Mouse (Mus musculus): ENCODE results near the gene Large1. TPM values are rescaled to one million over a fixed set of nuclear protein-coding genes. Genes with fewer than 3 reads are reported as not detected.

Large1 gene
- polyA plus RNA-seq, 1 experiment = 10.8 TPM

- no peak for DNase-seq
- no peak overlapping the region for H3K4me3 ChIP-seq (replicated peaks; ENCODE audit: extremely low read depth, low read depth, low read length)
- peaks cover 2% of the 10 kb centered on the region; the same call in 1 of the 2 replicates for H3K4me1 ChIP-seq (ENCODE audit: control insufficient read depth, insufficient read depth, low read length)
Measured at GRCm38 (mm10) chr8:73270991-73271390, 82.3 kb downstream of the Large1 start.

DNA sequence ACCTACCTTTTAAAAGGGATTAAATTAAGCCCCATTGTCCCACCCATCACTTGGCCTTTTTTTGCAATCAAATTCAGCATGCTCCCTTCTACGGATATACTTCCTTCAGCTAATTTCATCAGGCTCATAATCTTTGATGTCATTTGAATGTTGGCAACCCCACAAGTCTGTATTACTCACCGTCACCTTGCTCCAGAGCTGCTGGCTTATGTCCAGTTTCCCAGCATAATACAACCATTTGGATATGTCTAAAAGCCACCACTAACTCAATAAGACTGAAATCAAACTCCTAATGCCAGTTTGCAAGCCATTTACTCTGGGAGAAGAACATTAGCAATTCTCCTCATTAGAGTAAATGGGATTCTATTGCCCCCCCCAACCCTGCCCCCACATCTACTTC, 95.4 kb downstream of the Large1 start:
- no peak for DNase-seq
- TF ChIP-seq POLR2A (IDR thresholded peaks at IDR 0.05; ENCODE audit: borderline replicate concordance, extremely low read depth, low read depth, low read length) (no peak), CTCF (IDR thresholded peaks at IDR 0.05; ENCODE audit: insufficient read depth, low read length) (no peak)
- no peak overlapping the region for H3K4me3 ChIP-seq (replicated peaks; ENCODE audit: extremely low read depth, low read depth, low read length)
- WGBS = 22% methylated on average over 2 of the region's 2 CpGs
- H3K4me1 ChIP-seq (ENCODE audit: control insufficient read depth, insufficient read depth, low read length) = no peaks in the 10 kb centered on the region

More at GRCm38 (mm10) chr8:73270991-73271390, 82.3 kb downstream of the Large1 start:
- TF ChIP-seq CTCF (IDR thresholded peaks at IDR 0.05; ENCODE audit: insufficient read depth, low read length) = no peak
- TF ChIP-seq POLR2A (IDR thresholded peaks at IDR 0.05; ENCODE audit: borderline replicate concordance, extremely low read depth, low read depth, low read length) = no peak

GRCm38 (mm10) chr8:73244186-73244585, 109.2 kb downstream of the Large1 start:
- no peak for DNase-seq
- H3K4me3 ChIP-seq (replicated peaks; ENCODE audit: extremely low read depth, low read depth, low read length) = no peak overlapping the region
- WGBS = 95% methylated on average over 3 of the region's 3 CpGs
- H3K4me1 ChIP-seq (ENCODE audit: control insufficient read depth, insufficient read depth, low read length) = no peaks in the 10 kb centered on the region
- TF ChIP-seq POLR2A (IDR thresholded peaks at IDR 0.05; ENCODE audit: borderline replicate concordance, extremely low read depth, low read depth, low read length) (no peak), CTCF (IDR thresholded peaks at IDR 0.05; ENCODE audit: insufficient read depth, low read length) (no peak)

DNA sequence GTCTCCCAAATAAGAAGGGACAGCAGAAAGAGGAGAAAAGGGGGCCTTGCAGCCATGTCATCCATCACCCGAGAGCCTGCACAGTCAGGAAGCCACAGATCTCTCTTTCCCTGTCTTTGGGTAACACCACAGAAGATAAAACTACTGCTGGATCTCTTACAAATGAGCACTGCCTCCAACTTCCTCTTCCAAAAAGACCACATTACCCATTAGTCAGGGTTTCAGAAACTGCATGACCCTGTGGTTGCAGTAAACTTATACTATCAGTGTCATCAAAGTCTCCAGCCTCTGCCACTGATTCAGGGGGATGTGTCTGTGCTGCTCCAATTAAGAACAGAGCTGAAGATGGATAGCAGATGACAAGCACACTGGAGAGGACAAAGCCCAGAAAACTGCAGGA, 111.3 kb downstream of the Large1 start:
- WGBS = 65% methylated on average over 1 of the region's 1 CpGs

DNA sequence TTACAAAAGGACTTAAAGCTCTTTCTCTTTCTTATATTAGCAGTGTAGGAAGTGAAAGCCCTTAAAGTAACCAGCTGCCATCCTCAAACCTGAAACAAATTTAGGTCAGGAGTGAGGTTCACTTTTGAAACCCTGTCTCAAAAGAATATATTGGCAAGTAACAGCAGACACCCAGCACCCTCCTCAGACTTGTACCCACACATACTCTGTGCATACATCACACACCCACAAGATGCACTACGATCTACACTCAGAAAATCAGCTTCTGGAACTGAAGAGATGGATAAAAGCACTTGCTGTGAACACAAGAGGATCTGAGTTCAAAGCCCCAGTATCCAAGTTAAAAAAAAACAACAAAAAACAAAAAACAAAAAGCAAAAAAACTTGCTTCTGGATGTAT, 119.1 kb downstream of the Large1 start:
- WGBS = 90% methylated on average over 1 of the region's 1 CpGs
- no peak for DNase-seq
- TF ChIP-seq CTCF (IDR thresholded peaks at IDR 0.05; ENCODE audit: insufficient read depth, low read length) (no peak), POLR2A (IDR thresholded peaks at IDR 0.05; ENCODE audit: borderline replicate concordance, extremely low read depth, low read depth, low read length) (no peak)
- Histone ChIP-seq H3K4me3 (replicated peaks; ENCODE audit: extremely low read depth, low read depth, low read length) (no peak overlapping the region), H3K4me1 (ENCODE audit: control insufficient read depth, insufficient read depth, low read length) (no peaks in the 10 kb centered on the region)

More for the DNA sequence above, 111.3 kb downstream of the Large1 start:
- TF ChIP-seq POLR2A (IDR thresholded peaks at IDR 0.05; ENCODE audit: borderline replicate concordance, extremely low read depth, low read depth, low read length) = no peak
- no peak for TF ChIP-seq CTCF (IDR thresholded peaks at IDR 0.05; ENCODE audit: insufficient read depth, low read length)
- H3K4me1 ChIP-seq (ENCODE audit: control insufficient read depth, insufficient read depth, low read length) = no peaks in the 10 kb centered on the region
- DNase-seq = no peak
- no peak overlapping the region for H3K4me3 ChIP-seq (replicated peaks; ENCODE audit: extremely low read depth, low read depth, low read length)

DNA sequence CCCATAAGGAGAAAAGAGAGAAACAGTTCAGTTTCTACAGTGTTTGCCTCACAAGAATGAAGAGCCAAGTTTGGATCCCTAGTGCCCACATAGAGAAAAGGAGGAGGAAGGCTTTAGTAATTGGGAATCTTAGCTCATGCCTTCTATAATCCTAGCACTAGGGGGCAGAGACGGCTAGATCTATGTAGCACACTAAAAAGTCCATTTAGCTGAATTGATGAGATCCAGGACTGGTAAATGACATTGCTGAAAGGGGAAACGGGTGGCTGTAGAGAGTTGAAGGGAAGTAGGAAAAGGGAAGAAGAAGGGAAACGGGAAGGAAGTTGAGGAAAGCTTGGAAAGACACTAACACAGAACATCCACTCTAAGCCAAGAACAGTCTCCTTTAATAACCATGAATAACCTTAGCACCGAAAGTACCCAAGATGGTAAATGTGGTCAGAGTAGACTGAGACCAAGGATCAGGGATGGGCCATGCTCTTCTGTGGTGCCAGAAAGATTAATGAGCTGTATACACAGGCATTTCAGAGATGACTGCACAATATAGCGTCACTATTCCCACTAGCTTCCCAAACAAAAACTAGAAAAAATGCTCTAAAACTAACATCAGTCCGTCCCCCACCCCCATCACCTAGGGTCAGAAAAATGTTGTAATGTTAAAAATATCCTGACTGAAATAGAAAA, 119.8 kb downstream of the Large1 start:
- 41% methylated on average over 6 of the region's 6 CpGs for WGBS
- H3K4me3 ChIP-seq (replicated peaks; ENCODE audit: extremely low read depth, low read depth, low read length) = no peak overlapping the region
- no peak for TF ChIP-seq CTCF (IDR thresholded peaks at IDR 0.05; ENCODE audit: insufficient read depth, low read length)
- TF ChIP-seq POLR2A (IDR thresholded peaks at IDR 0.05; ENCODE audit: borderline replicate concordance, extremely low read depth, low read depth, low read length) = no peak
- no peak for DNase-seq
- 0 out of 2 replicates have a peak, but pooled peaks cover 3% of the 10 kb centered on the region for H3K4me1 ChIP-seq (ENCODE audit: control insufficient read depth, insufficient read depth, low read length)

GRCm38 (mm10) chr8:73226841-73227240, 126.5 kb downstream of the Large1 start:
- TF ChIP-seq CTCF (IDR thresholded peaks at IDR 0.05; ENCODE audit: insufficient read depth, low read length) (no peak), POLR2A (IDR thresholded peaks at IDR 0.05; ENCODE audit: borderline replicate concordance, extremely low read depth, low read depth, low read length) (no peak)
- no peak overlapping the region for H3K4me3 ChIP-seq (replicated peaks; ENCODE audit: extremely low read depth, low read depth, low read length)
- 68% methylated on average over 3 of the region's 3 CpGs for WGBS
- 0 out of 2 replicates have a peak, but pooled peaks cover 3% of the 10 kb centered on the region for H3K4me1 ChIP-seq (ENCODE audit: control insufficient read depth, insufficient read depth, low read length)
- DNase-seq = no peak

DNA sequence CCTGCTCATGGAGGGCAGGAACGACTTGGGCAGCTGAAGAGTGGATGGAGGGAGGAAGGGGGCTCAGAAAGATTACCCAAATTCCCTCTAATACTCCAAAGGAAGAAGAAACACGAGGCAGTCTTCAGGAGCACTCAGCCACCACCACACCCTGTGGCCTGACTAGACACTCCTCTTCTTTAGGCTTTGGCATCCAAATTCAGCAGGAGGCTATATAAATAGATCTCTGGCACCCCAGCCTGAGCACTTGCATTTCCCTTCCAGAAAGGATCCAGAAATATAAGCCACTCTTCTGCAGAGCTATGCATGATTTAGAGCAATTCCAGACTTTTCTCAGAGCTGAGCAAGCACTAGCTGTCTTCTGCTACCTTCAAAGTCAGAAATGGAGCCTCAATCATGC, 127.7 kb downstream of the Large1 start:
- 54% methylated on average over 2 of the region's 2 CpGs for WGBS
- no peak for DNase-seq
- TF ChIP-seq POLR2A (IDR thresholded peaks at IDR 0.05; ENCODE audit: borderline replicate concordance, extremely low read depth, low read depth, low read length) (no peak), CTCF (IDR thresholded peaks at IDR 0.05; ENCODE audit: insufficient read depth, low read length) (no peak)

DNA sequence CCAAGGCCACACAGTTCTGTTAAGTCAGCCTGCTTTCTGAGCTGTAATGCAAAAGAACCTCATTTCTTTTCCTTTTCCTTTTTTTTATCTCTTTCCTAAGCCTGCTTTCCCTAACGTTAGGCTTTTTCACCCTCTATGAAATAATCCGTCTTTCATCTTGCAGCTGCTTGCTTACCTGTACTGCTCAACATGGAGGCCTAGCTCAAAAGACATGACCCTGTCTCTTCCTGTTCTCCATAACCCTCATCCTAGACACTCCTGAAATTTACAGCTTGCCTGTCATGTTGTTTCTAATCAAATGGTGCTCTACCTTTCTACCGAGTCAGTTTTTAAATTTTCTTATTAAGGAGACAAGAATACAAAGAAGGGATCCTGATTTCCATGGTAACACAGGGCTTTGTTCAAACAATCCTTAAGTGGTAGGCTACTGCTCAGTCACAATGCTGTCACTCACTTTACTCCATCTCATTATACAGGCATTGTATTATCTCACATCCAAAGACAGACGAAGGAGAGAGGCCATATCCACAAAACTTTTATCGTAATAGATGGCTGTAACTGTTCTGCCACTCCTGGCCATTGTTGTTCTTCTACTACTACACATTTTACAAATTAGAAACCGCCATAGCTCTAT, 134.0 kb downstream of the Large1 start:
- TF ChIP-seq POLR2A (IDR thresholded peaks at IDR 0.05; ENCODE audit: borderline replicate concordance, extremely low read depth, low read depth, low read length) (no peak), CTCF (IDR thresholded peaks at IDR 0.05; ENCODE audit: insufficient read depth, low read length) (no peak)
- DNase-seq = no peak
- Histone ChIP-seq H3K4me1 (ENCODE audit: control insufficient read depth, insufficient read depth, low read length) (no peaks in the 10 kb centered on the region), H3K4me3 (replicated peaks; ENCODE audit: extremely low read depth, low read depth, low read length) (no peak overlapping the region)
- WGBS = 81% methylated on average over 6 of the region's 6 CpGs

More for the DNA sequence above, 127.7 kb downstream of the Large1 start:
- H3K4me3 ChIP-seq (replicated peaks; ENCODE audit: extremely low read depth, low read depth, low read length) = no peak overlapping the region
- H3K4me1 ChIP-seq (ENCODE audit: control insufficient read depth, insufficient read depth, low read length) = 0 out of 2 replicates have a peak, but pooled peaks cover 3% of the 10 kb centered on the region

- Histone ChIP-seq H3K4me3 (replicated peaks; ENCODE audit: extremely low read depth, low read depth, low read length) (no peak overlapping the region), H3K4me1 (ENCODE audit: control insufficient read depth, insufficient read depth, low read length) (no peaks in the 10 kb centered on the region)
- TF ChIP-seq CTCF (IDR thresholded peaks at IDR 0.05; ENCODE audit: insufficient read depth, low read length) = no peak
- no peak for TF ChIP-seq POLR2A (IDR thresholded peaks at IDR 0.05; ENCODE audit: borderline replicate concordance, extremely low read depth, low read depth, low read length)
- DNase-seq = no peak
Measured at GRCm38 (mm10) chr8:73206831-73207230, 146.5 kb downstream of the Large1 start.
